Mouse (Mus musculus) stomach, embryonic 15.5 days (tissue): ENCODE data around the gene Ctcf. TPM values are rescaled to one million over a fixed set of nuclear protein-coding genes. Genes with fewer than 3 reads are reported as not detected.
"Not testable (repeated sequence)": the region's sequence is repeated elsewhere in the genome, so short reads cannot be mapped to it uniquely, and the experiment has no call there.

Experiments used
- ATAC-seq: fragments of 200-750 bp; cut with Nextera tagmentation; 2 replicates; pipeline ENCODE4 v1.8.0; 2017; ENCODE audit warnings: low read depth, moderate number of reproducible peaks, moderate TSS enrichment; ENCODE audit not compliant: insufficient read depth, low FRiP score
- H3K27ac ChIP-seq: fragments of 300-500 bp; sonication (generic); 2 replicates; pipeline ENCODE4 v1.5.1; 2015; ENCODE audit warnings: mild to moderate bottlenecking, inconsistent platforms
- H3K27me3 ChIP-seq: fragments of 300-500 bp; sonication (generic); replicated peaks from 2 replicates; pipeline ENCODE4 v1.6.1; 2015; ENCODE audit warnings: inconsistent platforms
- H3K36me3 ChIP-seq: fragments of 300-500 bp; sonication (generic); 2 replicates; pipeline ENCODE4 v1.6.1; 2015; ENCODE audit warnings: inconsistent platforms
- H3K4me1 ChIP-seq: fragments of 300-500 bp; sonication (generic); 2 replicates; pipeline ENCODE4 v1.6.1; 2015; ENCODE audit warnings: inconsistent platforms
- H3K4me2 ChIP-seq: fragments of 300-500 bp; sonication (generic); 2 replicates; pipeline ENCODE4 v1.6.1; 2015; ENCODE audit warnings: mild to moderate bottlenecking, inconsistent platforms
- H3K4me3 ChIP-seq: fragments of 300-500 bp; sonication (generic); replicated peaks from 2 replicates; pipeline ENCODE4 v1.5.1; 2015; ENCODE audit warnings: inconsistent platforms
- H3K9ac ChIP-seq: fragments of 300-500 bp; sonication (generic); 2 replicates; pipeline ENCODE4 v1.6.1; 2015; ENCODE audit warnings: inconsistent platforms
- H3K9me3 ChIP-seq: fragments of 300-500 bp; sonication (generic); 2 replicates; pipeline ENCODE4 v1.6.1; 2016; ENCODE audit warnings: inconsistent platforms
- WGBS: fragments of 180-500 bp; shearing (Covaris S2); methylation state at CpG from one replicate; pipeline ENCODE4 v1.1.7; 2015; 5-methylcytosine and 5-hydroxymethylcytosine counted together
- polyA plus RNA-seq: library from polyadenylated mRNA; unstranded; fragments of >200 nt; fragmentation: Nextera tagmentation; extraction: Ambion mirVana; gene quantifications from 2 replicates; pipeline ENCODE4 v1.2.1, GENCODE M21; 2015

Ctcf gene
- 109 and 112 TPM in 2 replicates for polyA plus RNA-seq

- Histone ChIP-seq H3K4me2 (peak within 1 kb of the TSS; percentile 92), H3K9me3 (no peaks in the 10 kb centered on the region), H3K27ac (peak within 1 kb of the TSS; percentile 100), H3K9ac (peak within 1 kb of the TSS; percentile 97), H3K36me3 (no peaks in the 10 kb centered on the region), H3K27me3 (no peaks in the 10 kb centered on the region), H3K4me1 (peaks cover 19% of the 10 kb centered on the region), H3K4me3 (peak within 1 kb of the TSS; percentile 89)
- peak; percentile 94 for ATAC-seq
- under 1% methylated on average over 104 of the region's 126 CpGs for WGBS
Observed at GRCm38 (mm10) chr8:105636018-105636962, at the start of gene Ctcf. Ctcf (plus strand) TSS chr8:105636568.

GRCm38 (mm10) chr8:105592431-105592830, 43.9 kb upstream of the Ctcf start:
- 62% methylated on average over 2 of the region's 2 CpGs for WGBS
- no peak overlapping the region for H3K27ac ChIP-seq
- no peak overlapping the region for H3K4me2 ChIP-seq
- H3K27me3 ChIP-seq: no peaks in the 10 kb centered on the region
- H3K9ac ChIP-seq: no peak overlapping the region
- no peaks in the 10 kb centered on the region for H3K36me3 ChIP-seq
- H3K4me3 ChIP-seq: no peak overlapping the region
- no peak for ATAC-seq
- H3K9me3 ChIP-seq: no peaks in the 10 kb centered on the region
- peaks cover 15% of the 10 kb centered on the region for H3K4me1 ChIP-seq

GRCm38 (mm10) chr8:105593859-105594258, 42.5 kb upstream of the Ctcf start:
- Histone ChIP-seq H3K4me3 (peak overlapping the region; percentile 8), H3K9me3 (no peaks in the 10 kb centered on the region), H3K4me1 (peaks cover 15% of the 10 kb centered on the region), H3K9ac (no peak overlapping the region), H3K4me2 (peak overlapping the region; percentile 43), H3K27me3 (no peaks in the 10 kb centered on the region), H3K36me3 (no peaks in the 10 kb centered on the region), H3K27ac (peak overlapping the region; percentile 87)
- 8% methylated on average over 15 of the region's 15 CpGs for WGBS
- ATAC-seq: peak; percentile 74

GRCm38 (mm10) chr8:105594451-105595242, 41.7 kb upstream of the Ctcf start:
- peak overlapping the region; percentile 8 for H3K4me3 ChIP-seq
- peak overlapping the region; percentile 87 for H3K27ac ChIP-seq

GRCm38 (mm10) chr8:105596362-105597034, 39.9 kb upstream of the Ctcf start:
- H3K27ac ChIP-seq: no peak overlapping the region
- H3K9me3 ChIP-seq: no peaks in the 10 kb centered on the region
- peak; percentile 61; the same call in 1 of the 2 replicates for ATAC-seq
- H3K4me3 ChIP-seq: peak overlapping the region; percentile 19; the same call in 1 of the 2 replicates
- H3K9ac ChIP-seq: no peak overlapping the region
- H3K36me3 ChIP-seq: no peaks in the 10 kb centered on the region
- 8% methylated on average over 14 of the region's 14 CpGs for WGBS
- no peaks in the 10 kb centered on the region for H3K27me3 ChIP-seq
- peak overlapping the region; percentile 49 for H3K4me2 ChIP-seq
- peaks cover 15% of the 10 kb centered on the region for H3K4me1 ChIP-seq

More at GRCm38 (mm10) chr8:105594451-105595242, 41.7 kb upstream of the Ctcf start:
- Histone ChIP-seq H3K9me3 (no peaks in the 10 kb centered on the region), H3K36me3 (no peaks in the 10 kb centered on the region), H3K9ac (no peak overlapping the region), H3K27me3 (no peaks in the 10 kb centered on the region), H3K4me1 (peaks cover 15% of the 10 kb centered on the region), H3K4me2 (peak overlapping the region; percentile 43)
- 63% methylated on average over 18 of the region's 18 CpGs for WGBS
- no peak for ATAC-seq

- Histone ChIP-seq H3K4me2 (no peak overlapping the region), H3K36me3 (no peaks in the 10 kb centered on the region), H3K9ac (no peak overlapping the region), H3K27me3 (no peaks in the 10 kb centered on the region), H3K27ac (no peak overlapping the region), H3K4me1 (peaks cover 15% of the 10 kb centered on the region), H3K9me3 (no peaks in the 10 kb centered on the region), H3K4me3 (no peak overlapping the region)
- 78% methylated on average over 6 of the region's 6 CpGs for WGBS
- ATAC-seq: no peak
Observed at GRCm38 (mm10) chr8:105598777-105599176, 37.6 kb upstream of the Ctcf start.

- 76% methylated on average over 5 of the region's 5 CpGs for WGBS
- ATAC-seq: no peak
Observed at GRCm38 (mm10) chr8:105601301-105601700, 35.1 kb upstream of the Ctcf start.

GRCm38 (mm10) chr8:105602540-105602939, 33.8 kb upstream of the Ctcf start:
- not testable (repeated sequence) for H3K9ac ChIP-seq, H3K36me3 ChIP-seq, H3K9me3 ChIP-seq, ATAC-seq, H3K27me3 ChIP-seq, H3K4me3 ChIP-seq, H3K4me2 ChIP-seq, H3K27ac ChIP-seq
- WGBS: 85% methylated on average over 3 of the region's 3 CpGs
- peaks cover 11% of the 10 kb centered on the region for H3K4me1 ChIP-seq

More at GRCm38 (mm10) chr8:105601301-105601700, 35.1 kb upstream of the Ctcf start:
- no peak overlapping the region for H3K9ac ChIP-seq
- no peaks in the 10 kb centered on the region for H3K27me3 ChIP-seq
- H3K36me3 ChIP-seq: no peaks in the 10 kb centered on the region
- no peaks in the 10 kb centered on the region for H3K9me3 ChIP-seq
- H3K27ac ChIP-seq: no peak overlapping the region
- H3K4me2 ChIP-seq: no peak overlapping the region
- H3K4me1 ChIP-seq: peaks cover 12% of the 10 kb centered on the region
- H3K4me3 ChIP-seq: no peak overlapping the region

GRCm38 (mm10) chr8:105604804-105605381, 31.5 kb upstream of the Ctcf start, which contains the start of gene Ripor1:
Ripor1 (plus strand) TSS chr8:105605255.
- H3K27me3 ChIP-seq: no peaks in the 10 kb centered on the region
- under 1% methylated on average over 41 of the region's 42 CpGs for whole genome bisulfite sequencing
- H3K4me1 ChIP-seq: peaks cover 15% of the 10 kb centered on the region
- H3K9ac ChIP-seq: peak within 1 kb of the TSS; percentile 52
- no peaks in the 10 kb centered on the region for H3K9me3 ChIP-seq
- H3K27ac ChIP-seq: peak within 1 kb of the TSS; percentile 87
- 0 out of 2 replicates have a peak, but pooled peaks cover 2% of the 10 kb centered on the region for H3K36me3 ChIP-seq
- peak within 1 kb of the TSS; percentile 94 for H3K4me2 ChIP-seq
- ATAC-seq: peak; percentile 80
- H3K4me3 ChIP-seq: peak within 1 kb of the TSS; percentile 67

GRCm38 (mm10) chr8:105605491-105606188, 30.7 kb upstream of the Ctcf start:
- Histone ChIP-seq H3K36me3 (0 out of 2 replicates have a peak, but pooled peaks cover 2% of the 10 kb centered on the region), H3K4me2 (peak overlapping the region; percentile 94), H3K4me3 (peak overlapping the region; percentile 67), H3K9me3 (no peaks in the 10 kb centered on the region), H3K4me1 (peaks cover 15% of the 10 kb centered on the region), H3K9ac (peak overlapping the region; percentile 52), H3K27me3 (no peaks in the 10 kb centered on the region), H3K27ac (peak overlapping the region; percentile 87)
- ATAC-seq: peak; percentile 25; the same call in 1 of the 2 replicates
- WGBS: under 1% methylated on average over 39 of the region's 39 CpGs
